Mouse (Mus musculus): ENCODE data around the gene Mtor.

Gene Mtor

DNA sequence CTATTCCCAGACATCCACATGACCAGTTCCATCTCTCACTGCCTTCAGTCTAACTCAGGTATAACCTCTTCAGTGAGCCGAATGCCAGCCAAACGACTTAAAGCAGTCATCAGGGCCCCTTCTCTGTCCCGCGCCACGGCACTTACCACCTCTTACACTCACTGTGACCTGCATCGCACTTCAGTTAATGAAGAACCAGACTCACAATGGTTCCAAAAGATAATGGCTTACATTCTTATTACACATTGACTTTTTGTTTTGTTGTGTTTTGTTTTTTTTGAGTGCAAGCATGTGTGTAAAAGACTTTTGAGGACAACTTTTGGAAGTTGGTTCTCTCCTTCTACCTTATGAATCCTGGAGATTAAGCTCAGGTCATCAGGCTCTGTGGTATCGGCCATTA, 5.8 kb upstream of the Mtor start:
- no peak for DNase-seq (ENCODE audit: low spot score)

DNA sequence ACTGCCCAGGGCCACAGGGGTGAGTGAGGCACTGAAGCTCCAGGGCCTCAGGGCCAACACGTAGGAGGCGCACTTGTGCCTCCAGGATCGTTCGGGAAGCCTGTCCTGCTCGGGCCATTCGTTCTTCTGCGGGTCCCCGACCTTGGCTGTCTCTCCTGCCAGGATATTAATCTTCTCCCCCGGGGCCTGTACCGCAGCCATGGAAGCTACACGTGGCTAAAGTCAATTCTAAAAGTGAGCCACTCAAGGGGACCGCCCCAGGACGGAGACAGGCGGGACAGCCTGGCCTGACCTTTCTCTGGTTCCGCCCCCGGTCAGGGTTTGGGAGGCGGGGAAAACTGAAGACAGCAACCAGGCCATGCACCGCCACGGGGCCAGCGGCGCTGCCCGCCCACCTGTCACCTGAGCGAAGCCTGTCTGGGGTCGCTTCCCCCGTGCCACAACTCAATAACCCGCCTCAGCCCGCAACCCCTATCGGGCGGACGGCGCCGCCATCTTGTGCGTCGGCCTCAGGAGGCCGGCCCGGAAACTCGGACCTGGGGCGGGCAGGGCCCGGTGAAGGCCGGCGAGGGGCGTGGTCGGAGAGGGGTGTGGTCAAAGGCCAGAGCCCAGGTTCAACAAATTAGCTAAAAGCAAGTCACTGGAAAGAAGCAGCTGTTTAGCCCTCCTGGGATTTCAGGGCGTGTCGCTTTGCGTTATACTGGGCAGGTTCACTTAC, 4.0 kb upstream of the Mtor start, which contains the start of gene Ubiad1:
Gene Ubiad1 (minus strand): TSS at position 522 of the 718 bp plus-strand sequence.
- DNase-seq (ENCODE audit: low spot score): peak; percentile 61

- DNase-seq (ENCODE audit: low spot score): peak; percentile 5
Observed at GRCm38 (mm10) chr4:148448853-148449245, 438 bp downstream of the Mtor start.

GRCm38 (mm10) chr4:148453707-148454106, 5.3 kb downstream of the Mtor start:
- no peak for DNase-seq (ENCODE audit: low spot score)

- DNase-seq (ENCODE audit: low spot score): no peak
Observed at GRCm38 (mm10) chr4:148455477-148456025, 7.1 kb downstream of the Mtor start.

GRCm38 (mm10) chr4:148460656-148461284, 12.4 kb downstream of the Mtor start:
- DNase-seq (ENCODE audit: low spot score): no peak

GRCm38 (mm10) chr4:148461772-148462171, 13.4 kb downstream of the Mtor start:
- DNase-seq (ENCODE audit: low spot score): no peak

GRCm38 (mm10) chr4:148462717-148463116, 14.3 kb downstream of the Mtor start:
- no peak for DNase-seq (ENCODE audit: low spot score)

GRCm38 (mm10) chr4:148463208-148463960, 15.0 kb downstream of the Mtor start:
- no peak for DNase-seq (ENCODE audit: low spot score)

DNA sequence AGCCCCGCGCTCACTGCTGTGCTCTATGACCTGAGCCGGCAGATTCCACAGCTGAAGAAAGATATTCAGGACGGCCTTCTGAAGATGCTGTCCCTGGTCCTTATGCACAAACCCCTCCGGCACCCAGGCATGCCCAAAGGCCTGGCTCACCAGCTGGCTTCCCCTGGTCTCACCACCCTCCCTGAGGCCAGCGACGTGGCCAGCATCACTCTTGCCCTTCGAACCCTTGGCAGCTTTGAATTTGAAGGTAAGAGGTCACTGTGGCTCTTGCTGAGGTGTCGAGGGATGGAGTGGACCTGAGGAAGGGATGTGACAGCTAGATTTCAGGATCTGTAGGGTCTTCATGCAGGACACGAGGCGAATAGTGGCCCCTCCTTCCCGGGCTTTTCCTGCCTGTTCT, 15.9 kb downstream of the Mtor start:
- DNase-seq (ENCODE audit: low spot score): no peak

GRCm38 (mm10) chr4:148464869-148465268, 16.5 kb downstream of the Mtor start:
- no peak for DNase-seq (ENCODE audit: low spot score)

DNA sequence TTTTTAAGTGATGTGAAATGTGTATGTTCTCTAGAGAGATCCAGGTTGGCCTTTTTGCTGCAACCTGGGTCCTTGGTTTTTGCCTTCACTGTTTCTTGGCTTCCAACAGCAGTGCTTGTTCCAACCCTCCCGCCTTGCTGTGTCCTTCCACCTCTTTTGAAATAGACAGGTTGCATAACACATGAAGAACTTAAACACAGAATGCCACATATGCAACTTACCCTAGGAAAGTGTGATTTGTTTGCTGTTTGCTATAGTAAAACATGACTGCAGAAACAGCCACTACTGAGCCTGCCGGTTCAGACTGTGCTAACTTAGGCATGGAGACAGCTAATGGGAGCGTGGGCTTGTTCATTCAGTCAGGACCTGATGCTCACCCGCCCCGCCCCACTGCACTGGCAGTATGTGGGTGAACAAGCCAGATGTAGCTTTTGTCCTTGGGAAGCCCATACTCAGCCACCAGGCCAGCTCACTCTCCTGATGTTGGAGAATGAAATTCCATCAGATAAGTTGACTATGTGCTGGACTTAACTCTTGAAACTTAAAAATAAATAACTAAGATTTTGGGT, 18.2 kb downstream of the Mtor start:
- DNase-seq (ENCODE audit: low spot score): no peak

DNA sequence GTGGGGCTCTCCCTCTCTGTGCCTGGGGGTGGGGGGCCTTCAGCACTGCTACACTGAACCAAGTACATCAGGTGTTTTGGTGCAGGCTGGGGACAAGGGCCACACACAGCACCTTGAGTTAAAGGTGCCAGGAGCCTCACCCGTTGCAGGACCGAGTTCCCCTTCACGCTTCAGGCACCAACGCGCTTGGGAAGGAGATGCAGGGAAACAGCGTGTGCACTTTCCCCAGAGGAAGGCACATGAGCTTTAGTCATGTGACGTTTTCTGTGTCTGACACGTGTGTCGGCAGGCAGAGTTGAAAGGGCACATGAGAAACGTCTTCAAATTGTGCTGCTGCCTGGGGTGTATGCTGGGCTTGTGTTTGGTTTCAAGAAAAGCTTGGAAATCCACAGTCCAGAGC, 20.0 kb downstream of the Mtor start:
- DNase-seq (ENCODE audit: low spot score): no peak

DNA sequence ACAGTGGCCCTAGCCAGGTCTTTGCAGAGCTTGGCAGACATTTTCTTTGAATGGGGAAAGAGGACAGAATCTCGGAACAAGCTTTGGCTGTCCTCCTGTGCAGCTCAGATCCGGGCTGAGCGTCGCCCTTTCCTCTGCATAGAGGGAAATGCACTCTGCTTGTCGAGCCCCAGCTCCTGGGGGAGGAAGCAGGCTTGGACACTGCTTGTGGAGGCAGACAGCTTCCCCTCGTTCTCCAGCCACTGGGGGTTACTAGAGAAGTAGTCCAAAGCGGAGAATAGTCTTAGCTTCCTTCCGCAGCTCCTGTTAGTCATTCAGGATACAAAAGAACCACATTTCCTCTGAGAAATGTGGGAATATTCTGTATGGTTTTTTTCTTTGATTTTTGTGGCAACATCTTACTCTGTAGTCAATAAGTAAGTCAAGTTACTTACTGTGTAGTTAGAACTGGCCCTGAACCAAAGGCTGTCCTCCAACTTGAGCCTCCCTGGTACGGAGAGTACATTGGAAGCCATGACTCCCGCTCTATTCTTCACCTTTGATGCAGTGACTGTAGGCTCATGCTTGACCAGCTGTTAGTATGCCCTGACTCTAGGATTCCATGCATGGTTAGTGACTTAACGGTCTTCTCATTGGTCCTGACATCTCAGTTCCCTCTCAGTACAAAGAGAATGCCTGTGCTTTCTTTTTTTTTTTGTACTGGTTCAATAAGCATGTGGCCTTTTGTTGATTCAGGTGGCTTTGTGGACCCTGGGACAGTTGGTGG, 21.3 kb downstream of the Mtor start:
- DNase-seq (ENCODE audit: low spot score): no peak

DNA sequence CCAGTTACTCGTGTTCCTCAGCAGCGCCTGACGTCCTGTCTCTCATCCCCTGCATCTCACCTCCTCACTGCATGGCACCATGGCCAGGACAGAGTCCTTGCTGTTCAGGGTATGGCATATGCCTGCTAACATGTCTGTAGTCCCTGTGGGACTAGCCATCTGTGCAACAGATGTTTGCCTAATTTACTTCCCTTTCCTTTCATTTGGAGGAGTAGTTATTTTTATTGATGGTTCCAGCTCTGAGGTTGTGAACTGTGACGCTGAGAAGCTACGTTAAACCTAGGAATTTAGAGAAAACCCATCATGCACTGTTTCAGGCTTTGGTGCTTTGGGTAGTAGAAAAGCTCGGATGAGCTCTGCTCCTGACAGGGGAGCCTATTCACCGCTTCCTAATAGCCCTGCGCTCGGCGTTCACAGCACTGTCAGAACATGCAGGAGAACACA, 23.0 kb downstream of the Mtor start:
- no peak for DNase-seq (ENCODE audit: low spot score)

DNA sequence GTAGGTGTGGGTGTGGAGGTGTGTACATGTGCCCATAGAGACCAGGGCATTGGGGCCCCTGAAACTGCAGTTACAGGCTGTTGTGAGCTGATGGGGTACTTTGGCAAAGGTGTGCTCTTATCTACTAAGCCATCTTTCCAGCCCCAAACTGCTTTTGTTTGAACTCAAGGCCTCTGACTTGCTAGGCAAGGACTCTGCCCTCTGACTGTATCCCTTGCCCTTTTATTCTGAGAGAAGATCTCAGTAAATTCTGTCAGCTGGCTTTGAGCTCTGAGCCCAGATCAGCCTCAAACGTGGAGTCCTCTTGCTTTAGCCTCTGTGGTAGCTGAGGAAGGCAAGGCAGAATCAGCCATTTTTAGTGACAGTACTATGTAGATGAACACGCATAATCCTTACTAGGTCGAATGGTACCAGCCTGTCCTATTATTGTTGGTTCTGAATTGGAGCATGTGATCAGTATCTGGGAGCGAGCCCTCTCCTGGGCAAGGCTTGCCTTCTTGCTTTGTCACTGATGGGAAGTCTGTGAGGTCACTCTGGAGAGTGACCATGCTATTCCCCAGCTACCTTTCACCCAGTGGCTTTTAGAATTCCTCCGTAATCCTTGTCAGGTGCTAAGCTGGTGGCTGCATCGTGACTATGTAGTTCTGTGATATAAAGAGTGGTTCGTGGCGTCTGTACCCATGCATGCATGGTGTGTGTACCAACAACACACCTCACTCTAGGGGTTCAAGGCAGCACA, 24.2 kb downstream of the Mtor start:
- DNase-seq (ENCODE audit: low spot score): no peak

GRCm38 (mm10) chr4:148473496-148473895, 25.1 kb downstream of the Mtor start:
- no peak for DNase-seq (ENCODE audit: low spot score)

GRCm38 (mm10) chr4:148480245-148480644, 31.8 kb downstream of the Mtor start:
- no peak for DNase-seq (ENCODE audit: low spot score)

DNA sequence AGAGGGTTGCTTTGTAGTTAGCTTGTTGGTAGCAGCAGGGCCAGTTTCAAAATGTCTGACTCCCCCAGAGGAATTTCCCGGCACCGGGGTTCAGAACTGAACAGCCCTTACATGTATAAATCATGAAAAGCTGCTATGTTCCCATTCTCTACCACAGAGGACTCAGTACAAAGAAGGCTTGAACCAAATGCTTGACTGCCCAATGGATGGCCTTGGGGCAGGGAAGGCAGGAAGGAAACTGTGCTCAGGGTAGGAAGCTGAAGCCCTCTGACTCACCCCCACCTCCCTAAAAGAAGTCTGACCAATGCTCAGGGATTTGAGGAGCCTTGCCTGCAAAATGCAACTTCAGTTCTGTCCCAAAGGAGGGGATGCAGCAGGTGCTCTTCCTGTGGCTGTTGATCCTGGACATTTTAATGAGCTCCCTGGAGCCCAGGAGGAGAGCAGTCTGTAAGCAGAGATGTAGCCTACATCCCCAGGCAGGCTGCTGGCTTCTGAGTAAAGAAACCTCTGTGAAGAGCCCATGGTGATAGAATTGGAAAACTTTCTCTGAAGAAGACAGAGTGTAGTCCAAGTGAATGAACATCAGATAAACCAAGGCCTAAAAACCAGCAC, 33.3 kb downstream of the Mtor start:
- no peak for DNase-seq (ENCODE audit: low spot score)

GRCm38 (mm10) chr4:148484511-148484910, 36.1 kb downstream of the Mtor start:
- DNase-seq (ENCODE audit: low spot score): no peak
